Mouse (Mus musculus) hindbrain, embryonic 13.5 days (tissue): Measurements from ENCODE around the gene Adamts4. TPM values are rescaled to one million over a fixed set of nuclear protein-coding genes. Genes with fewer than 3 reads are reported as not detected.
A peak's percentile ranks its signal among the peaks of the same experiment; 100 is the strongest.

Source experiments
- ATAC-seq: fragments of 200-750 bp; cut with Nextera tagmentation; 2 replicates; pipeline ENCODE4 v1.8.0; 2017; ENCODE audit warnings: moderate TSS enrichment; ENCODE audit not compliant: low FRiP score
- H3K27ac ChIP-seq: fragments of 300-500 bp; sonication (generic); 2 replicates; pipeline ENCODE4 v1.5.1; 2015; ENCODE audit warnings: inconsistent platforms, mild to moderate bottlenecking, moderate library complexity
- H3K27me3 ChIP-seq: fragments of 300-500 bp; sonication (generic); 2 replicates; pipeline ENCODE4 v1.6.1; 2015; ENCODE audit warnings: mild to moderate bottlenecking, inconsistent platforms
- H3K36me3 ChIP-seq: fragments of 300-500 bp; sonication (generic); 2 replicates; pipeline ENCODE4 v1.6.1; 2015; ENCODE audit warnings: mild to moderate bottlenecking, inconsistent platforms
- H3K4me1 ChIP-seq: fragments of 300-500 bp; sonication (generic); replicated peaks from 2 replicates; pipeline ENCODE4 v1.6.1; 2015; ENCODE audit warnings: inconsistent platforms
- H3K4me2 ChIP-seq: fragments of 300-500 bp; sonication (generic); 2 replicates; pipeline ENCODE4 v1.6.1; 2015; ENCODE audit warnings: inconsistent platforms, mild to moderate bottlenecking, moderate library complexity
- H3K4me3 ChIP-seq: fragments of 300-500 bp; sonication (generic); 2 replicates; pipeline ENCODE4 v1.5.1; 2015; ENCODE audit warnings: mild to moderate bottlenecking, inconsistent platforms
- H3K9ac ChIP-seq: fragments of 300-500 bp; sonication (generic); 2 replicates; pipeline ENCODE4 v1.6.1; 2015; ENCODE audit warnings: mild to moderate bottlenecking, inconsistent platforms
- H3K9me3 ChIP-seq: fragments of 300-500 bp; sonication (generic); 2 replicates; pipeline ENCODE4 v1.6.1; 2016; ENCODE audit warnings: inconsistent platforms
- WGBS: fragments of 180-500 bp; shearing (Covaris S2); methylation state at CpG from one replicate; pipeline ENCODE4 v1.1.7; 2015; 5-methylcytosine and 5-hydroxymethylcytosine counted together
- polyA plus RNA-seq: library from polyadenylated mRNA; unstranded; fragments of >200 nt; fragmentation: Nextera tagmentation; extraction: Ambion mirVana; gene quantifications from 2 replicates; pipeline ENCODE4 v1.2.1, GENCODE M21; 2015

Gene Adamts4
- polyA plus RNA-seq, 1 experiment from 2014 or later, result 4.9 TPM

GRCm38 (mm10) chr1:171262594-171263130, 12.4 kb downstream of the Adamts4 start:
- H3K27ac ChIP-seq, result peak overlapping the region; percentile 83
- H3K27me3 ChIP-seq, result peaks cover 3% of the 10 kb centered on the region; the same call in 1 of the 2 replicates
- peak overlapping the region; percentile 64 for H3K9ac ChIP-seq
- H3K4me2 ChIP-seq, result peak overlapping the region; percentile 54
- H3K9me3 ChIP-seq, result no peaks in the 10 kb centered on the region
- peaks cover 16% of the 10 kb centered on the region for H3K4me1 ChIP-seq
- peak; percentile 70 for ATAC-seq
- peak overlapping the region; percentile 28 for H3K4me3 ChIP-seq
- H3K36me3 ChIP-seq, result 0 out of 2 replicates have a peak, but pooled peaks cover 3% of the 10 kb centered on the region
- WGBS, result 5% methylated on average over 8 of the region's 8 CpGs

- peak; percentile 89 for ATAC-seq
- H3K9me3 ChIP-seq, result no peaks in the 10 kb centered on the region
- H3K4me3 ChIP-seq, result peak overlapping the region; percentile 28; the same call in 1 of the 2 replicates
- WGBS, result 2% methylated on average over 2 of the region's 2 CpGs
- H3K27me3 ChIP-seq, result peaks cover 3% of the 10 kb centered on the region; the same call in 1 of the 2 replicates
- H3K9ac ChIP-seq, result 0 out of 2 replicates have a peak overlapping the region, but pooled peaks have one; percentile 64
- 0 out of 2 replicates have a peak, but pooled peaks cover 3% of the 10 kb centered on the region for H3K36me3 ChIP-seq
- peak overlapping the region; percentile 58 for H3K27ac ChIP-seq
- peaks cover 16% of the 10 kb centered on the region for H3K4me1 ChIP-seq
- H3K4me2 ChIP-seq, result peak overlapping the region; percentile 54
Observed at GRCm38 (mm10) chr1:171263185-171263611, 13.0 kb downstream of the Adamts4 start.

- H3K9me3 ChIP-seq, result no peaks in the 10 kb centered on the region
- H3K4me3 ChIP-seq, result no peak overlapping the region
- peaks cover 16% of the 10 kb centered on the region for H3K4me1 ChIP-seq
- H3K4me2 ChIP-seq, result peak overlapping the region; percentile 54; the same call in 1 of the 2 replicates
- no peak; the same call in none of the 2 replicates for ATAC-seq
- no peak overlapping the region for H3K9ac ChIP-seq
- peak overlapping the region; percentile 58; the same call in 1 of the 2 replicates for H3K27ac ChIP-seq
- 0 out of 2 replicates have a peak, but pooled peaks cover 3% of the 10 kb centered on the region for H3K36me3 ChIP-seq
- WGBS, result 80% methylated on average over 3 of the region's 3 CpGs
- peaks cover 3% of the 10 kb centered on the region; the same call in 1 of the 2 replicates for H3K27me3 ChIP-seq
Observed at GRCm38 (mm10) chr1:171263666-171264461, 13.6 kb downstream of the Adamts4 start.

GRCm38 (mm10) chr1:171265971-171266744, 15.9 kb downstream of the Adamts4 start:
- Histone ChIP-seq H3K36me3 (no peaks in the 10 kb centered on the region), H3K4me1 (peaks cover 28% of the 10 kb centered on the region), H3K4me2 (no peak overlapping the region), H3K4me3 (no peak overlapping the region), H3K27me3 (no peaks in the 10 kb centered on the region), H3K9me3 (no peaks in the 10 kb centered on the region), H3K9ac (no peak overlapping the region), H3K27ac (no peak overlapping the region)
- ATAC-seq, result no peak
- WGBS, result 81% methylated on average over 4 of the region's 4 CpGs

GRCm38 (mm10) chr1:171268341-171268740, 18.1 kb downstream of the Adamts4 start:
- no peak for ATAC-seq
- peaks cover 17% of the 10 kb centered on the region for H3K36me3 ChIP-seq
- peaks cover 31% of the 10 kb centered on the region for H3K4me1 ChIP-seq
- WGBS, result 74% methylated on average over 1 of the region's 1 CpGs
- no peaks in the 10 kb centered on the region for H3K27me3 ChIP-seq
- no peak overlapping the region for H3K4me2 ChIP-seq
- H3K9me3 ChIP-seq, result no peaks in the 10 kb centered on the region
- no peak overlapping the region for H3K27ac ChIP-seq
- no peak overlapping the region for H3K9ac ChIP-seq
- no peak overlapping the region for H3K4me3 ChIP-seq

GRCm38 (mm10) chr1:171269848-171270572, 19.8 kb downstream of the Adamts4 start, which contains the start of gene B4galt3:
Gene B4galt3 (plus strand): TSS chr1:171270328.
- Histone ChIP-seq H3K36me3 (peaks cover 33% of the 10 kb centered on the region), H3K4me3 (peak within 1 kb of the TSS; percentile 67), H3K27ac (peak within 1 kb of the TSS; percentile 58), H3K4me2 (peak within 1 kb of the TSS; percentile 83), H3K9ac (peak within 1 kb of the TSS; percentile 85), H3K27me3 (no peaks in the 10 kb centered on the region), H3K9me3 (no peaks in the 10 kb centered on the region), H3K4me1 (peaks cover 26% of the 10 kb centered on the region)
- 3% methylated on average over 35 of the region's 36 CpGs for WGBS
- peak; percentile 96 for ATAC-seq

- ATAC-seq, result peak; percentile 77
Observed at GRCm38 (mm10) chr1:171270573-171270900, 20.3 kb downstream of the Adamts4 start.

GRCm38 (mm10) chr1:171271196-171271595, 21.0 kb downstream of the Adamts4 start:
- no peak for ATAC-seq

More at GRCm38 (mm10) chr1:171270573-171270900, 20.3 kb downstream of the Adamts4 start:
- H3K9me3 ChIP-seq, result no peaks in the 10 kb centered on the region
- WGBS, result 1% methylated on average over 19 of the region's 19 CpGs
- H3K4me3 ChIP-seq, result peak overlapping the region; percentile 67
- H3K9ac ChIP-seq, result peak overlapping the region; percentile 85
- H3K27ac ChIP-seq, result peak overlapping the region; percentile 58
- peaks cover 26% of the 10 kb centered on the region for H3K4me1 ChIP-seq
- no peaks in the 10 kb centered on the region for H3K27me3 ChIP-seq
- H3K36me3 ChIP-seq, result peaks cover 39% of the 10 kb centered on the region
- peak overlapping the region; percentile 83 for H3K4me2 ChIP-seq

GRCm38 (mm10) chr1:171271622-171272021, 21.4 kb downstream of the Adamts4 start:
- no peaks in the 10 kb centered on the region for H3K9me3 ChIP-seq
- H3K27ac ChIP-seq, result no peak overlapping the region
- peak overlapping the region; percentile 83 for H3K4me2 ChIP-seq
- no peak for ATAC-seq
- no peaks in the 10 kb centered on the region for H3K27me3 ChIP-seq
- peaks cover 26% of the 10 kb centered on the region for H3K4me1 ChIP-seq
- 71% methylated on average over 10 of the region's 10 CpGs for WGBS
- peaks cover 50% of the 10 kb centered on the region for H3K36me3 ChIP-seq
- H3K9ac ChIP-seq, result peak overlapping the region; percentile 24; the same call in 1 of the 2 replicates
- peak overlapping the region; percentile 67; the same call in 1 of the 2 replicates for H3K4me3 ChIP-seq

More at GRCm38 (mm10) chr1:171271196-171271595, 21.0 kb downstream of the Adamts4 start:
- H3K27ac ChIP-seq, result 0 out of 2 replicates have a peak overlapping the region, but pooled peaks have one; percentile 1
- no peaks in the 10 kb centered on the region for H3K9me3 ChIP-seq
- peak overlapping the region; percentile 85 for H3K9ac ChIP-seq
- H3K4me1 ChIP-seq, result peaks cover 26% of the 10 kb centered on the region
- H3K4me3 ChIP-seq, result peak overlapping the region; percentile 67
- 57% methylated on average over 9 of the region's 9 CpGs for WGBS
- H3K27me3 ChIP-seq, result no peaks in the 10 kb centered on the region
- peak overlapping the region; percentile 83 for H3K4me2 ChIP-seq
- peaks cover 45% of the 10 kb centered on the region for H3K36me3 ChIP-seq

GRCm38 (mm10) chr1:171272086-171272485, 21.9 kb downstream of the Adamts4 start:
- Histone ChIP-seq H3K4me3 (peak overlapping the region; percentile 67; the same call in 1 of the 2 replicates), H3K27me3 (no peaks in the 10 kb centered on the region), H3K36me3 (peaks cover 54% of the 10 kb centered on the region), H3K9ac (peak overlapping the region; percentile 24; the same call in 1 of the 2 replicates), H3K9me3 (no peaks in the 10 kb centered on the region), H3K4me1 (peaks cover 26% of the 10 kb centered on the region), H3K4me2 (peak overlapping the region; percentile 83), H3K27ac (no peak overlapping the region)
- WGBS, result 96% methylated on average over 3 of the region's 3 CpGs
- ATAC-seq, result no peak

GRCm38 (mm10) chr1:171274171-171274570, 23.9 kb downstream of the Adamts4 start:
- H3K9me3 ChIP-seq, result no peaks in the 10 kb centered on the region
- whole genome bisulfite sequencing, result 94% methylated on average over 12 of the region's 12 CpGs
- no peak overlapping the region for H3K4me2 ChIP-seq
- no peak for ATAC-seq
- peaks cover 26% of the 10 kb centered on the region for H3K4me1 ChIP-seq
- peaks cover 70% of the 10 kb centered on the region for H3K36me3 ChIP-seq
- H3K27me3 ChIP-seq, result no peaks in the 10 kb centered on the region
- H3K27ac ChIP-seq, result no peak overlapping the region
- no peak overlapping the region for H3K9ac ChIP-seq
- no peak overlapping the region for H3K4me3 ChIP-seq
